Mouse (Mus musculus) spleen, postnatal 14 days (tissue): ENCODE measurements around the gene Edf1.
A peak's percentile ranks its signal among the peaks of the same experiment; 100 is the strongest.
"Not testable (repeated sequence)": the region's sequence is repeated elsewhere in the genome, so short reads cannot be mapped to it uniquely, and the experiment has no call there.

Experiments
- DNase-seq, 2 experiments: peaks; one replicate each; pipeline ENCODE4 v3.0.0; 2021 to 2022; ENCODE audit warnings: low spot score in 2 of 2

Edf1 gene

DNA sequence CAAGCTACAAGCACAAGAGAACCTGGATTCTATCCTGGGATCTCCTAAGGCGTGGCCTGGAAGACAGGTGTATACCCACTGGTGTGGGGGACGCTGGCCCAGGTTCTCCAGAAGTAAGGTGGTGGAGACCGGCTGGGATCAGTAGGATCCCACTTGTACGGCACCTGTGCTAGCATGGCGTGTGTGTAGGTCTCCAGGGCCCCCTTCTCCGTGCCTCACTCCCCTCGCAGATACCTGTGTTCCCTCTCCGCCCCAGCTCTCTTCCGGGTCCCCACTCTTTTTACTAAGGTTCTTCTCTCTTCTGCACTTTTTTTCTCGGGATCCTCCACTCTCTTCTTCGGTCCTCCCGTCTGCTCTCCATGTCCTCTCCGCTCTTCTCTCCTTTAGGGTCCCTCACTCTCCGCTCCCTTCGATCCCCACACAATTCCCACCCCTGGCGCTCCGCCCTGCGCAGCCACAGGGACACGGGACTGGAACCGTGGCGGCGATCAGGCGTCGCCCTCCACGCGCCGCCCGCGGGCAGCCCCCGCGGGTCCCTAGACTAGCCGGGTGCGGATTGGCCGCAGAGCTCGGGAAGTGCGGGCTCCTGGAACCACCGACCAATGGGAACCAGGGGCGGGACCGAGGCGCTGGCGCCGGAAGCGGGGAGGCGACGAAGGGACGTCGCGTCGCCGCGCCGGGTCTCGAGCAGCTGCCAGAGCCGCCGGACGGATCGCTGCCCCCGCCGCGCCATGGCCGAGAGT lies at the start of gene Edf1:
Gene Edf1 (plus strand): TSS at position 627 of the 743 bp plus-strand sequence.
- DNase-seq = peak; percentile 86 to 93

DNA sequence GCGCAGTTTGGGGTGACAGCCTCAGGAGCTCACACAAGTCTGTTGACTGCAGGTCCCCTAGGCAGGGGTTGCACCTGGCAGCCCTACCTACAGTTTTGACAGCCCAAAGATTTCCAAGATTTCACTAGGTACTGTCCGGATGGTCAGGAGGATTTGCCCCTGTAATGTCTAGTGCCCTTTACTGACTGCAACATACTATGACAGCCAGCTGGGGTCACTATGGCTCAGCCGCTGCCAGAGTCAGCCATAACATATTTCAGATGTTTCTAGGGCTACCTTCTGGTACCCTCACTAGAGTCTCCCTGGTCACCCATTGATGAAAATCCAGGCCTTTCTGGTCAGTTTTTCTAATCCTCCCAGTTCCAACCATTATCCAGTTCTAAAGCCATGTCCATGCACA lies 47.7 kb upstream of the Edf1 start:
- no peak for DNase-seq

DNA sequence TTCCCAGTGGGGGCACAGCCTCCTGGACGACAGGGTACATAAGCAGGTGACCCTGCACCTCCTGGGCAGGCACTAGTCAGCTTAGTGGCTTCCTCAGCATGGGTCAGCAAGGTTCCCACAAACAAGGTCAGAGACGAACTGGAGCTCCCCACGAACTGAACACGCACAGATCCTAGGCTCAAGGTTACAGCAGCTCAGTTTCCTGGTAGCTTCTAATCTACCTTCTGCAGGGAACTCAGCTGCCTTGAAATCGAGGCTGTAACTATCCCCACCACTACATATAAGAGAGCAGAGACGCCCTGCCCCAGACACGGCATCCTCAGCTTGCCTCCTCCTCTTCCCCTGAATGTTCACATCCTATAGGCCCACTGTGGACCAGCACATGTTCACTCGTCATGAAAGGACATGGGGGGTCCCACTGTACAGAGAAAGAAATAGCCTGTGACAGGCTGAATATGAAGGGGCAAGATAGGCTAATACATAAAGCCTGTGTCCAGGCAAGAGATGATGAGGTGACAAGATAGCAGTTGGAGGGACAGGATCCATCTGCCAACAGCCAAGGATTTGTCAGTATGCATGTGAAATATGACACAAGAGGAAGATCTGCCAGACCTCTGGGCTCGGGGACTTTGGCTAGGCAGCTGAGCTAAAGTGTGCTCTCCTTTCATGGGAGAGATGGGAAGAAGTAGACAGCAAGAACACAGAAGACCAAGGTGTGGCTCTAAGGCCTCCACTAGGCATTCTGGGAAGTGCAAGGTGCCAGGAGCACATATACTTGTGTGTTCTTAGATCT lies 30.9 kb upstream of the Edf1 start:
- no peak for DNase-seq

DNA sequence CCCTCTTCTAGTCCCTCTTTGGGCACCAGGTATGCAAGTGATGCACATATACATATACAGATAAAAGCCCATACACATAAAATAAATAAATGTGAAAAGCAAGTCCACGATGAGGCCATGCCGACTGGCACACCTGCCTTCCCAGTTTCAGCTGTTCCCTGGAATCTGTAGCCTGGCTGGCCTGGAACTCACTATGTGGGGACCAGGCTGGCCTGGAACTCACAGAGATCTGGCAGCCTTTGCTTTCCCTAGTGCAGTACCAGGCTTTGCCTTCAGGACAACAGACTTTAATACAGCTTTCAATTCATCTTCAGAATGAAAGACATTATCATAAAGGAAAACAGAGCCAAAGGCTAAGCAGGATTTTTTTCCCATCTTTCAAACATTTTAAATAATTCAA lies 23.9 kb upstream of the Edf1 start:
- DNase-seq = no peak

DNA sequence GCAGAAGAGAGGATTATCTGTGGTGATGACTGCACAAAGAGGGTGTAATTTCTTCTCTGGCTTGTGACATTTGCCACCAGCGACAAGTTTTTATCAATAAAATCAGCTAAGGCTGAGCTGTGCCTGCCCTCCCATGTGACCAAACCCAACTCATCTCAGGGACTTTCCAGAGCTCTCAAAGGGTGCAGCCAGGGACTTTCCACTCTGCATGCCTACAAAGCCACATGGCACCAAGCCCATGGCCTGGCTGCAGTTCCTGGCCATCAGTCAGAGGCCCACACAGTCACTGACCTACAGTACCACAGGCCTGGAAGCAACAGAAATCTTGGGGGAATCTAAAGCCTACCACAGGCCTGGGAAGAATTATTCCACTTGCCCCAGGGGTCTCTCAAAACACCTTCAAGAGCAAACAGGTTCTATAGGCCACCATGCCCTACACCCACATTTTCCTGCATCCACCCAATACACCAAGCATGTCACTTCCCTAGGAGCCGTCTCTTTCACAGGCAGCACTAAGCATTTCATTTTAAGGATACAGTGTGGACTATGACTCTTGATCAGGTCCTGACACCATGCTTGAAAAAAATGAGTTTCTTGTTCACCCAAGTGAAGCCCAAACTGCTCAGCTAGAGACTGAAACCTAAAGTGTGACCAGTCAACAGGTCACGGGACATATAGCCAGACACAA lies 23.3 kb upstream of the Edf1 start:
- peak in 1 of 2 experiments; percentile 39 for DNase-seq

DNA sequence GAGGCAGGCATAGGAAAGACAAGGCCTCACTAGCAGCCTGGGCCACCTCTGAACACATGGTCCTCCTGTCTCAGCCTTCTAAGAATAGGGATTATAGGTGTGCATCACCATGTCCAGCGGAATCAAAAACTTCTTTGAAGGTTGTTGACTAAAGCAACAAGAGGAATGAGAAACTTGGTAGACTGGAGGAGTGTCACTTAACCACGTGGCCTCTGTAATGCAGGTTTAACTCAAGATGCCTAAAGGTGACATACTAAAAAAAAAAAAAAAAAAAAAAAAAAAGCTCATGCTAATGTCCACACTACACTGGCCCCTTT lies 22.8 kb upstream of the Edf1 start:
- no peak for DNase-seq

DNA sequence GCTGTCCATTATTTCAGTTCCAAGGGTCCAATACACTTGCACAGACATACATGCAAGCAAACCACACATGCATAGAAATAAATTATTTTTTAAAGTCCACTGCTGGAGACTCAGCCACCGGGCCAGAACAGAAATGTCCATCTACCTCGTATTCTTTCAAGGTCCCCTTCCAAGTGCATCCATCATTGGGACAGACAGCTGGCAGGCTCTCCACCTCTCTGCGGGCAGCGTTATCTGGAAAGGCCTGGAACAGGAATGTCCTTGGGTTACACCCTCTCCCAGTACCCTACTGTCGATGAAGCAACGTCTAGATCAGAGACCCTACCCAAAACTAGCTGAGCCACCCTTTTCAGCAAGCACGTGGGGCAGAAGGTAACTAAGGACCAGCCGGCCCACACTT lies 21.1 kb upstream of the Edf1 start:
- DNase-seq = no peak

DNA sequence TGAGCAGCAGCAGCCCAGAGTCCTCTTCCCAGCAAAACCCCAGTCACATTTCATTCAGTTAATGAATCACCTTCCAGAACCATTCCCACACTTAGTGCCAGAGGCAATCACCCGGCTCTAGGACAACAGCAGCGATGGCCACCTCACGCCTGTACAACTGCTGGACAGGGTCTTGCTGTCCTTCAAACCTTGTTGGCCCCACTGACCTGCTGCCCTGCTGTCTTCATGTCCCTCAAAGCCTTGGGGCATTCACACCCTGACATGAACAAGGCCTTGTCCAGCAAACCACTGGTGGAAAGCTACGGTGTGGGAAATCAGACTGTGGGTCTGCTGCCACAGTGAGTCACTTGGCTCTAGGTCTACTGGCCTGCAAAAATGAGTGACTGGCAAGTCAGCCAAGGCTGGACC lies 17.1 kb upstream of the Edf1 start:
- no peak for DNase-seq

DNA sequence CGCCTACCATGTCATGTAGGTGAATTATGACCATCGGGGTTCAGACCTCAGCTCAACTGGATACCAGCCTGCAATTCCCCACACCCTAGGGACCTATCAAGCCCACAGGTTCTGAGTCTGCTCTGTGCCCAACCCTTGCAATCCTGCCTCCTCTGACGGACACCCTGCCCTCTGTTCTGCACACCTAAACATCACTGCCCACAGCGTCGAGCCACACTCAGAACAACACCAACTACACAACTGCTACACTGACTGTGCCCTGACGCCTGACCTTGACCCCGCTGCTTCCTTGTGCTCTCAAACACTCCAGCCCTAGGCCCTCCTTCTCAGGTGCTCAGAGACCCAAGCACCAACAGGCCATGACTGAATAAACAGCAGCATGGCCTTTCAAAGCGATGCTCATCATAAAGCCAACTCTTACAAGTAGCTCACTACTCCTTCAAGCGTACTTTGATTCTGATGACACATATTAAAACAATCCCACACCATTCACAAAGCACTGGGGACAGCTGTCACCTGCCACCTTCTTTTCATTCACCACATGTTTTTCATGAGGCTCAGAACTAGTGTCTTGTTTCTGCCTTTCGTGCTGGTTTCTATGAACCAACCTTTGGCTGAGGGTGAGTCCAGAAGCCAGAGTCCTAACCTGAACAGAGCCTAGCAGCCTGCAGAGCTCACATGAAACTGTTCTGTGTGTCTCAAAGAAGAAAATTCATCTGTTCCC lies 15.8 kb upstream of the Edf1 start:
- no peak for DNase-seq

DNA sequence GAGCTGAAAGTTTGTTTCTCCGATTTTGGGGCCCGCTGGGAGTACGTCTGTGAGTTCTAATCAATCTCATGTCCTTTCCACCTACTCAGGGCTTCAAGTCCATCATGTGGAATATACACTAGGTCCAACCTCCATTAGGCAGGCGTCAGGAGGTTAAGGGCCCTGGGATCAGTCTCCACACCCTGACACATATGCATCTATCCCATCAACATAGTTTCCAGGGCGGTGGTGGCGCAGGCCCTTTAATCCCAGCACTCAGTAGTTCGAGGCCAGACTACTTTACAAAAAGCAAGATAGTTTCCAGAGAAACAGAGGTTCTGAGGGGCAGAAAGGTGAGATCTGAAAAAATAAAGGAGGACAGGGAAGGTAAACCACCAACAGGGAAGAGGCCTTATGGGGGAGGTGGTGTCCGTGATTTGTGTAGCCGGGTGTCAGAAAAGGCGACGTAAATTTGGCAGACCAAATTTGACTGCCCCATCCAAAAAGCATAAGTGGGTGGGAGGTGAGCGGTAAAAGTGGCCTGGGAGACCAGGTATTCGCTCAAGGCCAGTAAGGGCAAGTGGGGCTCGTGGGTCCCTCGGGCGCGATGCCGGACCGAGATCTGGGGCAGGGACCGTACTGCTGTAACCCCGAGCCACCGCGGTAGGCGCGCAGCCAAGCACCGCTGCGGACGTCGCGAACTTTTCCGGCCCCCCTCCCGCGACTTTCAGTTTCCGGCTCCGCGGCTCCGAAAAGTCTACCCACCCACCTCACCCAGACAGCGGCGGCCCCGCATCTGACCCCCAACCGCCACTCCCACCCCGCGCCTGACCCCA lies 11.4 kb upstream of the Edf1 start:
- no peak for DNase-seq

DNA sequence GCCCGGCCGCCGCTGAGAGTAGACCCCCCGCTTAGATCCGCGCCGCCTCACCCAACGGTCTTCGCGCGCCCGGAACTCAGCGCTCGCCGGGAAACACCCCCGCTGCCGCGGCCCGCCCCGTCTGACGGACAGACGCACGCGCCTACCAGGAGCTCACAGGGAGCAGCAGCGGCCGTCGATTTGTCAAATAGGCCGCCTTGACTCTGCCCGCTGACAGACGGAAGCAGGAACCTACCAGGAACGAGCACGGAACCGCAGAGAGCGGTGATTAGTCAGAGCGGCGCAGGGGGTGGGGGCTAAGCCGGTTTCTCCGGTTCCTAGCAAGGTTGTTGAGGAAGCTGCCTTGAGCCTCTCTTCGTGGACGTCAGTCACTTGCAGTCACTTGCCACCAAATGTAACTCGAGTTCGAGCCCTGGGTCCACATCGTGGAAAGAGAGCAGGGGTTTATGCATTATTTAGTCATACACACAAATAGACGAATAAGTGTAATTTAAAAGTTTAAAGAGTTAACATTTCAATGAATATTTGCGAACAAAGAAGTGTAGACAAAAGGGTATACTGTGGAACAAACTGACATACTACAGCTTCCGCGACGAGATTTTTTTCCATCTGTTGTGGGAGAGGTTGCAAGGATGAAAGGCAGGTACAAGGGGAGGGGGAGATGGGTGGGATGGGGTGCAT lies 10.7 kb upstream of the Edf1 start, which contains the start of gene Traf2:
Gene Traf2 (minus strand): TSS at position 130 of the 681 bp plus-strand sequence.
- peak; percentile 96 to 97 for DNase-seq

DNA sequence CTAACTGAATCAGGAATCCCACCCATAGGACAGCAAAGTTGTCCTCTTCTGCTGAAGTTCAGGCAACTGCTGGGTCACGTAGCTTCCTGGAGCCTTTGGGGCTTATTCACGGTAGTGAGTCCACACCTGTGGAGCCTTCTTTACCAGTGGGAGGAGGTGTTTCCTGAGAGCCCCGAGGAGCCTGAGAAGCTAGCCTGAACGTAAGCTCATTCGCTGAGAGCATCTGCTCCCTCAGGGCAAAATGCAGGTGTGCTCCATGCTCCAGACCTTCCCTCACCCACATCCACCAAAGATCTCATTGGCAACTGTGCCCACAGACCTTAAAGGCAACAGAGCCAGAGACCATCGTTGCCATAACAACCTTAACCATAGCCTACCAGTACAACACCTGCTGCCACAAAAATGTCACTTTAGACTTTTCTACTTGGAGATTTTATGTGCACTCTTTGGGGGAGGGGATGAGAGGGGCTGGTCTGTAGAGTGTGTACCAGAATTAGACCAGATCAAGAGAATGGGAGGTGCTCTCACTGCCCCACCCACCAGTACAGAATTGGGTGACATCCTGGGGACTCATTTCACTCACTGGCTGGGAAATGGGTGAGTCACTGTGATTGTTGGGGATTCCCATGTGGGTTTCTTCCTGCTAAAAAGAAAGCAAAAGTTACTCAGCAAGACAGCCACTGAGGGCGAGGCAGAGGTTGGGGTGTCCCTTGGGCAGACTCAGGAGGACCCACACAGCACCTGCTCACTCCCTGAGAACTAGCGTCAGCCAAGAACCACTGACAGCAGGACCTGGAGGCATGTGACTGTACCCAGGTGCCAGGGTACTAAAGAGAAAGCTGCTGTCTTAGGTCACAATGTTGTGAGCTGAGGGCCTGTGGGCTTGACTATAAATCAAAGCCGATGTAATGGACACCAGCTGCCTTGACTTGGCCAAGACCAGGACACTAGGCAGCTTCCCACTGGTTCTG lies 8.3 kb upstream of the Edf1 start:
- no peak for DNase-seq

DNA sequence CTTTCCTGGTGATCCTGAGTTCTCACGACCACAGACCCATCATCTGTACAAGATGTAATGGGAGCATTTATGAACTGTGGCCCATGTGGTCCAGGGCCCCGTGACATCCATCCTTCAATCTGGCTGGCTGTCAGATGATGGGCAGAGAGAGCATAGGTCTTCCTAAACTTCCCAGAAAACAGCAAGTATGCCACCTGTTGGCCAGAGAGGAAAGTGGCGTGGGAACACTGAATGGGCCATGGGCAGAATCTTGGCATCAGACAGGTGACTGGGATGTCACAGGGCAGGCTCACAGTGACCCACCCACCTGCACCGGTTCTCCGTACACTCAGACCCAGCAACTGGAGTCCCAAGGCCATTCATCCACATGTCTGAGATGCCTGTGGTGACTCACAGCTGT lies 6.5 kb upstream of the Edf1 start:
- DNase-seq = peak in 1 of 2 experiments; percentile 35

DNA sequence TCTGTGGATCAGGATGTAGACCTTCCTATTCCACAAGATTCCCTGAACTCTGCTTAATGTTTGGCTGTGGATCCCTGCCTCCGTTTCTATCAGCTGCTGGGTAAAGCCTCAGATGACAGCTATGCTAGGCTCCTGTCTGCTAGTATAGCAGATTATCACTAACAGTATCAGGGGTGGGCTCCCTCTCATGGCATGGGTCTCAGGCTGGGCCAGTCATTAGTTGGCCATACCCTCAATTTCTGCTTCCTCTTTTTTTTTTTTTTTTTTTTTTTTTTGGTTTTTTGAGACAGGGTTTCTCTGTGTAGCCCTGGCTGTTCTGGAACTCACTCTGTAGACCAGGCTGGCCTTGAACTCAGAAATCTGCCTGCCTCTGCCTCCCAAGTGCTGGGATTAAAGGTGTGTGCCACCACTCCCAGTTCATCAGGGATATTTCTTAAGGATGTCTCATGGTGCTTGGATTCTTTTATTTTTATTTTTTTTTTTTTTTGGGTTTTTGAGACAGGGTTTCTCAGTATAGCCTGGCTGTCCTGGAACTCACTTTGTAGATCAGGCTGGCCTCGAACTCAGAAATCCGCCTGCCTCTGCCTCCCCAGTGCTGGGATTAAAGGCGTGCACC lies 4.4 kb upstream of the Edf1 start:
- not testable (repeated sequence) for DNase-seq

DNA sequence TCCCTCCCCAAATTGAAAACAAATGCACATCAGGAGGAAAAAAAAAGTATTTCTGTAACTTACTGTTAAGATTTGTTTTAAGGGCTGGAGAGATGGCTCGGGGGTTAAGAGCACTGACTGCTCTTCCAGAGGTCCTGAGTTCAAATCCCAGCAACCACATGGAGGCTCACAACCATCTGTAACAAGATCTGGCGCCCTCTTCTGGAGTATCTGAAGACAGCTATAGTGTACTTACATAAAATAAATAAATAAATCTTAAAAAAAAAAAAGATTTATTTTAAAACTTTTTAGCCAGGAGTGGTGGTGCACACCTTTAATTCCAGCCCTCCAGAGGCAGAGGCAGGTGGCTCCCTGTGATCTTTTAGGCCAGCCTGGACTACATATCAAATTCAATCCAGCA lies 2.2 kb upstream of the Edf1 start:
- DNase-seq = not testable (repeated sequence)

DNA sequence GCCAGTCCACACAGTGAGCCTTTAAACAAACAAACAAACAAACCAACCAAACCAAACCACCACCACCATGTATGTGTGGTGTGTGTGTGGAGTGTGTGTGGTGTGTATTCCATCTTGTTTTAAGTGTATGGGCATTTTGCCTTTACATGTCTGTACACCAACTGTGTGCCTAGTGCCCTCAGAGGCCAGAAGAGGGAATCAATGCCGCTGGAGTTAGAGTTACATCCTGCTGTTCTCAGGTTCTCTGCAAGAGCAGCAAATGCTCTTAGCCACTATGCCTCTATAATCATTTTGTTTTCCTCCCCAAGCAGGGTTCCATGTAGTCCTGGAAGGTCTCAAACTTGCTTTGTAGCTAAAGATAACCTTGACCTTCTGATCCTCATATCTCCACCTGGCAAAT lies 1.4 kb upstream of the Edf1 start:
- DNase-seq = no peak

DNA sequence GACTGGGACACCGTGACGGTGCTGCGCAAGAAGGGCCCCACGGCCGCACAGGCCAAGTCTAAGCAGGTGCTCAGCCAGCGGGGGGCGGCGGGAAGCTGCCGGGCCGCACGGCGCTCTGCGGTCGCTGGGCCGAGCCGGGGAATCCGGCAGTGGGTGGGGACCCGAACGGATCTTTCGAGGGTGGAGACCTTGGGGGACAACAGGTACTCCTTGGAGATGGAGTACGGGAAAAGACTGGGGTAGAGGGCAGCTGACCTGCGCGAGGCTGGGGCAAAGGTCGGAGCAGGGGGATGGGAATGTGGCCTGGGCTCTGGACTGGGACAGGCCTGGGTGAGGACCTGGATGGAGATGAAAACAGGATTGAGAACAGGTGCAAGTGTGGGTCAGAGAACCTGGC lies 315 bp downstream of the Edf1 start:
- no peak for DNase-seq

DNA sequence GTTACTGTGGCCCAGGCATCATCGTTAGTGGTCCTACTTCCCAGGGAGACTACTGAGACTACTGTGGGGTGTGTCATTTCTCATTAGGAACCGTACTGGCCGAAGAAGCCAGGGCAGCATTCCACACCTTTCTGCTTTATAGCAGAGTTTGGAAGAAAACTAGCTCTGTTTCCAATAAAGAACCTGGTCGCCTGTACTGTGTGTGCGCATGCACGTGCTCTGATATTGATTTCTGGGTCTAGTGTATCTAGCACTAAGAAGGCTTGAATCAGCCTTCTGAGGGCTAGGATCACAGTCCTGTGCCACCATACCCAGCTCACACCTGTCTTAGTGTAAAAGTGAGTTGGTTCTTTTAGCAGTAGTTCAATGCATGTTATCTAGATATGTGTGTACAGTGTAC lies 1.1 kb downstream of the Edf1 start:
- no peak for DNase-seq

DNA sequence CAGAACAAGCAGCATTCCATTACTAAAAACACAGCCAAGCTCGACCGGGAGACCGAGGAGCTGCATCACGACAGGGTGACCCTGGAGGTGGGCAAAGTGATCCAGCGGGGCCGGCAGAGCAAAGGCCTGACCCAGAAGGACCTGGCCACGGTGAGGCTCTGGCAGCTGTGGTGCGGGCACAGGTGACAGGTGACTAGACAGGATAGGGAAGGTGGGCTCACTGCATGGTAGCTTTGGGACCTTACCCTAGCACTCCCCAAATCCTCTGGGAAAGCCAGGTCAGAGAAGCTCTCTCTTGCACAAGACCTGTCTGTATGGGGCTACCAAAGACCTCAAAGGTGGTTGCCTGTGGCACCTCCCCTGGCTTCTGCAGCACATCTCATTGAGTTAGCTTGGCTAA lies 2.9 kb downstream of the Edf1 start:
- no peak for DNase-seq
